Mouse (Mus musculus): ENCODE measurements around the gene Arhgap27.

DNA sequence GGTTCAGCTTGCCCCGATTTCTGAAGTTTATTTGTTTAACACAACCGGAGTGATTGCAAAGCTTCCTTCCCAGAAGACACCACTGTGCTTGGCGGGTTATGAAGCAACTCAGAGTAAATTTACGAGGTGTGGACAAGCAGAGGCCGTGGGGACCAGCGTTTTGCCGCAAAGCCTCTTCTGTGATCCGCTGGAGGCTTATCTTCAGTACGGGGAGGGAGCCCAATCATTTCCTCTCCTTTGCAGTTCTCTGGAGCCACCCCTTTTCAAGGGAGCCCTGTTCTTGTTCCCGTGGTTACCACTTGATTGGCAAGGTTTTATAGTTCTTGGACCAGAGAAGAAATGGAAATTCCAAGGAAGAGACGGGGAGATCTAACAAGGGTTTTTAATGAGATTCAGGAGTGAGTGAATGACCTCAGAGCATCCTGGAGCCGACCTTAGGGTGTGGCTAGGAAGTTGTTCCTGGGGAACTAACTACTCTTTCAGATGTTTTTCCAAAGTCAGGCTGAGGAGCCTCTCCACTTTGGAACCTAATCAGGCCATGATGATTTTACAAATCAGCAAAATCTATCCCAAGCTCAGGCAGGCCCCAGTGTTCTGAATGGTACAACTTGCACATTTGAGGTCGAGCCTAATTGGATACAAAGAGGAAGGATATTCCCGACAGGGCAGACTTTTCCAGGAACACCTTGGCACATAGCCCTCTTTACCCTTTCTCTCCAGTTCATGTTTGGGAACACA, 71.2 kb downstream of the Arhgap27 start:
- no peak for TF ChIP-seq ZC3H11A (IDR thresholded peaks at IDR 0.05; ENCODE audit: borderline replicate concordance, low read depth, low read length)
- no peak for TF ChIP-seq HCFC1 (IDR thresholded peaks at IDR 0.05; ENCODE audit: borderline replicate concordance, insufficient read depth, low read length)
- TF ChIP-seq ZNF384 (IDR thresholded peaks at IDR 0.05; ENCODE audit: low read depth, low read length), result no peak
- TF ChIP-seq MAFK (IDR thresholded peaks at IDR 0.05; ENCODE audit: insufficient read depth, low read depth, low read length), result no peak
